Mouse (Mus musculus) small intestine, adult 10 weeks (tissue): Measurements from ENCODE around the gene Gabra5. TPM values are rescaled to one million over a fixed set of nuclear protein-coding genes. Genes with fewer than 3 reads are reported as not detected.

Experiments
- polyA plus RNA-seq: library from polyadenylated mRNA; stranded (reverse); fragments of 350-450 nt; fragmentation: Illumina TruSeq; extraction: RNeasy Lipid Tissue Mini Kit (QIAGEN cat#74804); gene quantifications from one replicate; pipeline ENCODE4 v1.2.3, GENCODE M21; 2014; ENCODE audit warnings: low replicate concordance

Gabra5 gene
- polyA plus RNA-seq, result not detected

GRCm38 (mm10) chr7:57509681-57510141 is at the start of gene Gabra5:
Gene Gabra5 (minus strand): TSS chr7:57510059.

DNA sequence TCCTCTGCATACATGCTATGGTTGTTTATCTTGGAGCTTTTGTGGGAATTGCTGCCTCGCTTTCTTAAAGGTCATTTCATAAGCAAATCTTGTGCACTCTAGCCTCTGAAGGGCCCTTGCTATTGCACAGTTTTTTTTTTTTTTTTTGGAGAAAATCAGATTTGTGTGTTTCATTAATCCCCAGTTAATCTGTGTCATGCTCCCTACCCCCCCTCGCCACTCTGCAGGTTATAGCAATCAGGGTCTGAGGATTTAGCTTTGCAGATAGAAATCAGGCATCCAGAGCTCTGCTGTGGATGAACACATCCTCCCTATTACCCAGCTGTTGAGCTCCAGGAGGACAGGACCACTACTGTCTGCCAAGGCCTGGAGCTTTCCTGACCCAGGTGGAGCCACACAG is 90.5 kb downstream of the Gabra5 start, which contains the start of gene Gabrb3:
Gene Gabrb3 (plus strand): TSS at position 301 of the 400 bp plus-strand sequence.

GRCm38 (mm10) chr7:57386517-57387340 is 123.1 kb downstream of the Gabra5 start, which contains the start of gene Gabrg3:
Gene Gabrg3 (minus strand): TSS chr7:57387188.

Other genes with a start within 250 kb of the Gabra5 start
- 0.19 TPM for gene Gabrg3, start 122.9 kb downstream of the Gabra5 start, polyA plus RNA-seq
- gene Gabrb3, start 90.4 kb downstream of the Gabra5 start, polyA plus RNA-seq, result 0.74 TPM